Mouse (Mus musculus): ENCODE data around the gene Vtn.

Vtn gene

GRCm38 (mm10) chr11:78499004-78499403 is at the start of gene Vtn:
Vtn (plus strand) TSS chr11:78499091.
- DNase-seq (ENCODE audit: low read depth, low spot score): no peak

GRCm38 (mm10) chr11:78450337-78450736 is 48.6 kb upstream of the Vtn start:
- no peak for DNase-seq (ENCODE audit: low read depth, low spot score)

GRCm38 (mm10) chr11:78453675-78454074 is 45.2 kb upstream of the Vtn start:
- peak; percentile 21 for DNase-seq (ENCODE audit: low read depth, low spot score)

- no peak for DNase-seq (ENCODE audit: low read depth, low spot score)
Measured at GRCm38 (mm10) chr11:78454276-78454675, 44.6 kb upstream of the Vtn start.

- DNase-seq (ENCODE audit: low read depth, low spot score): no peak
Measured at GRCm38 (mm10) chr11:78455308-78455707, 43.6 kb upstream of the Vtn start.

GRCm38 (mm10) chr11:78458740-78459139 is 40.2 kb upstream of the Vtn start:
- DNase-seq (ENCODE audit: low read depth, low spot score): no peak

- DNase-seq (ENCODE audit: low read depth, low spot score): no peak
Measured at GRCm38 (mm10) chr11:78461894-78462293, 37.0 kb upstream of the Vtn start.

GRCm38 (mm10) chr11:78462669-78463068 is 36.2 kb upstream of the Vtn start:
- DNase-seq (ENCODE audit: low read depth, low spot score): no peak

GRCm38 (mm10) chr11:78463286-78464036 is 35.4 kb upstream of the Vtn start:
- DNase-seq (ENCODE audit: low read depth, low spot score): no peak

- DNase-seq (ENCODE audit: low read depth, low spot score): no peak
Measured at GRCm38 (mm10) chr11:78465116-78465515, 33.8 kb upstream of the Vtn start.

- DNase-seq (ENCODE audit: low read depth, low spot score): no peak
Measured at GRCm38 (mm10) chr11:78465568-78466180, 33.2 kb upstream of the Vtn start, which contains the start of gene Slc46a1. Slc46a1 (plus strand) TSS chr11:78465697.

- DNase-seq (ENCODE audit: low read depth, low spot score): no peak
Measured at GRCm38 (mm10) chr11:78466242-78466912, 32.5 kb upstream of the Vtn start.

GRCm38 (mm10) chr11:78467515-78467914 is 31.4 kb upstream of the Vtn start:
- DNase-seq (ENCODE audit: low read depth, low spot score): no peak

GRCm38 (mm10) chr11:78467932-78468331 is 31.0 kb upstream of the Vtn start:
- DNase-seq (ENCODE audit: low read depth, low spot score): no peak

- DNase-seq (ENCODE audit: low read depth, low spot score): no peak
Measured at GRCm38 (mm10) chr11:78471326-78472103, 27.4 kb upstream of the Vtn start.

- DNase-seq (ENCODE audit: low read depth, low spot score): no peak
Measured at GRCm38 (mm10) chr11:78475289-78475688, 23.6 kb upstream of the Vtn start.

- no peak for DNase-seq (ENCODE audit: low read depth, low spot score)
Measured at GRCm38 (mm10) chr11:78483639-78484038, 15.3 kb upstream of the Vtn start.

- no peak for DNase-seq (ENCODE audit: low read depth, low spot score)
Measured at GRCm38 (mm10) chr11:78488168-78488567, 10.7 kb upstream of the Vtn start.

GRCm38 (mm10) chr11:78490781-78491241 is 8.1 kb upstream of the Vtn start:
- no peak for DNase-seq (ENCODE audit: low read depth, low spot score)

- DNase-seq (ENCODE audit: low read depth, low spot score): no peak
Measured at GRCm38 (mm10) chr11:78495904-78496303, 3.0 kb upstream of the Vtn start.

GRCm38 (mm10) chr11:78497071-78497541 is 1.8 kb upstream of the Vtn start:
- no peak for DNase-seq (ENCODE audit: low read depth, low spot score)
